Mouse (Mus musculus) adrenal gland, adult (tissue): ENCODE results near the gene Ildr1.

Experiments used
- DNase-seq, 2 experiments: peaks; one replicate each; pipeline ENCODE4 v3.0.0; 2022 to 2023; ENCODE audit warnings: low spot score in 1 of 2; ENCODE audit not compliant: inconsistent age in 2 of 2

Gene Ildr1

GRCm38 (mm10) chr16:36693818-36694413 is at the start of gene Ildr1:
Gene Ildr1, plus strand, starts transcription at chr16:36693978.
- DNase-seq, result no peak

GRCm38 (mm10) chr16:36645124-36645523 is 48.7 kb upstream of the Ildr1 start:
- no peak for DNase-seq

- no peak for DNase-seq
Measured at GRCm38 (mm10) chr16:36649304-36649703, 44.5 kb upstream of the Ildr1 start.

GRCm38 (mm10) chr16:36650511-36650910 is 43.3 kb upstream of the Ildr1 start:
- no peak for DNase-seq

- DNase-seq, result no peak
Measured at GRCm38 (mm10) chr16:36651174-36651766, 42.5 kb upstream of the Ildr1 start.

- DNase-seq, result no peak
Measured at GRCm38 (mm10) chr16:36655199-36655598, 38.6 kb upstream of the Ildr1 start.

- no peak for DNase-seq
Measured at GRCm38 (mm10) chr16:36655910-36656309, 37.9 kb upstream of the Ildr1 start.

- no peak for DNase-seq
Measured at GRCm38 (mm10) chr16:36661330-36661729, 32.4 kb upstream of the Ildr1 start.

- no peak for DNase-seq
Measured at GRCm38 (mm10) chr16:36663484-36663883, 30.3 kb upstream of the Ildr1 start.

GRCm38 (mm10) chr16:36665782-36666181 is 28.0 kb upstream of the Ildr1 start, which contains the start of gene Cd86:
Gene Cd86, minus strand, starts transcription at chr16:36666081.
- peak; percentile 6 to 30 for DNase-seq

GRCm38 (mm10) chr16:36666448-36667017 is 27.2 kb upstream of the Ildr1 start:
- DNase-seq, result no peak

- DNase-seq, result no peak
Measured at GRCm38 (mm10) chr16:36670590-36670989, 23.2 kb upstream of the Ildr1 start.

GRCm38 (mm10) chr16:36673196-36673595 is 20.6 kb upstream of the Ildr1 start:
- DNase-seq, result no peak

- no peak for DNase-seq
Measured at GRCm38 (mm10) chr16:36674457-36675204, 19.1 kb upstream of the Ildr1 start.

GRCm38 (mm10) chr16:36675304-36675703 is 18.5 kb upstream of the Ildr1 start:
- DNase-seq, result no peak

GRCm38 (mm10) chr16:36675902-36676301 is 17.9 kb upstream of the Ildr1 start:
- no peak for DNase-seq

- DNase-seq, result no peak
Measured at GRCm38 (mm10) chr16:36681829-36682228, 11.9 kb upstream of the Ildr1 start.

- DNase-seq, result no peak
Measured at GRCm38 (mm10) chr16:36684325-36684918, 9.4 kb upstream of the Ildr1 start.

GRCm38 (mm10) chr16:36688076-36688475 is 5.7 kb upstream of the Ildr1 start:
- DNase-seq, result no peak

- no peak for DNase-seq
Measured at GRCm38 (mm10) chr16:36691484-36691883, 2.3 kb upstream of the Ildr1 start.

- DNase-seq, result no peak
Measured at GRCm38 (mm10) chr16:36694798-36695290, 1.1 kb downstream of the Ildr1 start.
